Mouse (Mus musculus) thymus, postnatal 0 days (tissue): Measurements from ENCODE around the gene Chn2. TPM values are rescaled to one million over a fixed set of nuclear protein-coding genes. Genes with fewer than 3 reads are reported as not detected.

ENCODE experiments used
- DNase-seq: peaks from one replicate; pipeline ENCODE4 v3.0.0-alpha.2; 2015; ENCODE audit warnings: low spot score
- polyA plus RNA-seq: library from polyadenylated mRNA; unstranded; fragments of >200 nt; fragmentation: Nextera tagmentation; extraction: Ambion mirVana; gene quantifications from 2 replicates; pipeline ENCODE4 v1.2.1, GENCODE M21; 2015

Gene Chn2
- polyA plus RNA-seq, 1 experiment from 2014 or later, result 8.4 TPM

- no peak for DNase-seq
Observed at GRCm38 (mm10) chr6:54075419-54075818, 36.1 kb downstream of the Chn2 start.

- DNase-seq, result no peak
Observed at GRCm38 (mm10) chr6:54076625-54077024, 37.3 kb downstream of the Chn2 start.

- DNase-seq, result peak; percentile 23
Observed at GRCm38 (mm10) chr6:54078269-54078668, 38.9 kb downstream of the Chn2 start.

- DNase-seq, result no peak
Observed at GRCm38 (mm10) chr6:54079881-54080280, 40.5 kb downstream of the Chn2 start.

GRCm38 (mm10) chr6:54080518-54081285 is 41.3 kb downstream of the Chn2 start:
- DNase-seq, result no peak

- no peak for DNase-seq
Observed at GRCm38 (mm10) chr6:54082576-54082975, 43.2 kb downstream of the Chn2 start.

GRCm38 (mm10) chr6:54084046-54084445 is 44.7 kb downstream of the Chn2 start:
- no peak for DNase-seq

GRCm38 (mm10) chr6:54085009-54085408 is 45.7 kb downstream of the Chn2 start:
- DNase-seq, result no peak

GRCm38 (mm10) chr6:54088168-54088567 is 48.8 kb downstream of the Chn2 start:
- DNase-seq, result peak; percentile 20

GRCm38 (mm10) chr6:54090822-54091221 is 51.5 kb downstream of the Chn2 start:
- DNase-seq, result no peak

GRCm38 (mm10) chr6:54092920-54093319 is 53.6 kb downstream of the Chn2 start:
- no peak for DNase-seq

GRCm38 (mm10) chr6:54096147-54096761 is 56.9 kb downstream of the Chn2 start:
- DNase-seq, result no peak

GRCm38 (mm10) chr6:54096836-54097235 is 57.5 kb downstream of the Chn2 start:
- DNase-seq, result no peak

GRCm38 (mm10) chr6:54098339-54098738 is 59.0 kb downstream of the Chn2 start:
- no peak for DNase-seq

GRCm38 (mm10) chr6:54099659-54100058 is 60.3 kb downstream of the Chn2 start:
- DNase-seq, result no peak

GRCm38 (mm10) chr6:54102210-54102609 is 62.9 kb downstream of the Chn2 start:
- DNase-seq, result no peak

GRCm38 (mm10) chr6:54103276-54103975 is 64.1 kb downstream of the Chn2 start:
- DNase-seq, result no peak

GRCm38 (mm10) chr6:54111416-54111984 is 72.1 kb downstream of the Chn2 start:
- no peak for DNase-seq

- DNase-seq, result no peak
Observed at GRCm38 (mm10) chr6:54113338-54113737, 74.0 kb downstream of the Chn2 start.

GRCm38 (mm10) chr6:54114412-54114811 is 75.1 kb downstream of the Chn2 start:
- no peak for DNase-seq

- DNase-seq, result no peak
Observed at GRCm38 (mm10) chr6:54116299-54116698, 76.9 kb downstream of the Chn2 start.

- no peak for DNase-seq
Observed at GRCm38 (mm10) chr6:54117001-54117591, 77.7 kb downstream of the Chn2 start.
